Mouse (Mus musculus) heart, adult 2 months (tissue): ENCODE measurements around the gene Zfp346.

ENCODE experiments used
- CTCF ChIP-seq: fragments of 200-600 bp; IDR thresholded peaks from 2 replicates; pipeline ENCODE4 v1.8.1; 2022; ENCODE audit warnings: antibody characterized with exemption, mild to moderate bottlenecking, moderate library complexity
- EP300 ChIP-seq: fragments of 200-500 bp; IDR thresholded peaks from 2 replicates; pipeline ENCODE4 v1.6.1; 2011; ENCODE audit warnings: low read depth, low read length, control low read depth; ENCODE audit not compliant: insufficient read depth

GRCm38 (mm10) chr13:55107116-55107515 is 2.0 kb downstream of the Zfp346 start:
- TF ChIP-seq CTCF = no peak
- TF ChIP-seq EP300 = no peak
